Mouse (Mus musculus): ENCODE measurements around the gene Cct5. TPM values are rescaled to one million over a fixed set of nuclear protein-coding genes. Genes with fewer than 3 reads are reported as not detected.
"Not testable (repeated sequence)": the region's sequence is repeated elsewhere in the genome, so short reads cannot be mapped to it uniquely, and the experiment has no call there.

Cct5 gene
- polyA plus RNA-seq, 1 experiment from 2014 or later, result 454 TPM

GRCm38 (mm10) chr15:31581086-31581485 lies 20.5 kb downstream of the Cct5 start:
- WGBS, result 89% methylated on average over 2 of the region's 2 CpGs

GRCm38 (mm10) chr15:31576076-31576475 lies 25.5 kb downstream of the Cct5 start:
- no peak for ATAC-seq (ENCODE audit: insufficient number of reproducible peaks, low FRiP score, low TSS enrichment, low read depth)
- no peak overlapping the region for H3K27ac ChIP-seq (replicated peaks)

More at GRCm38 (mm10) chr15:31581086-31581485, 20.5 kb downstream of the Cct5 start:
- ATAC-seq (ENCODE audit: insufficient number of reproducible peaks, low FRiP score, low TSS enrichment, low read depth); H3K27me3 ChIP-seq; H3K4me2 ChIP-seq (replicated peaks); H3K27ac ChIP-seq (replicated peaks); H3K36me3 ChIP-seq; H3K9ac ChIP-seq; H3K4me1 ChIP-seq; H3K9me3 ChIP-seq (replicated peaks); H3K4me3 ChIP-seq (replicated peaks): not testable (repeated sequence)

GRCm38 (mm10) chr15:31573692-31574091 lies 27.9 kb downstream of the Cct5 start:
- Histone ChIP-seq H3K4me1 (peaks cover 36% of the 10 kb centered on the region), H3K27me3 (no peaks in the 10 kb centered on the region), H3K9ac (no peak overlapping the region), H3K4me2 (replicated peaks) (no peak overlapping the region), H3K4me3 (replicated peaks) (no peak overlapping the region), H3K9me3 (replicated peaks) (no peaks in the 10 kb centered on the region), H3K36me3 (no peaks in the 10 kb centered on the region), H3K27ac (replicated peaks) (no peak overlapping the region)
- no peak for ATAC-seq (ENCODE audit: insufficient number of reproducible peaks, low FRiP score, low TSS enrichment, low read depth)

More at GRCm38 (mm10) chr15:31576076-31576475, 25.5 kb downstream of the Cct5 start:
- Histone ChIP-seq H3K4me3 (replicated peaks) (no peak overlapping the region), H3K4me1 (peaks cover 16% of the 10 kb centered on the region), H3K4me2 (replicated peaks) (no peak overlapping the region), H3K9ac (no peak overlapping the region), H3K36me3 (no peaks in the 10 kb centered on the region), H3K27me3 (no peaks in the 10 kb centered on the region), H3K9me3 (replicated peaks) (no peaks in the 10 kb centered on the region)
- WGBS, result 68% methylated on average over 5 of the region's 5 CpGs

- H3K4me2 ChIP-seq (replicated peaks), result no peak overlapping the region
- H3K36me3 ChIP-seq, result no peaks in the 10 kb centered on the region
- no peak for ATAC-seq (ENCODE audit: insufficient number of reproducible peaks, low FRiP score, low TSS enrichment, low read depth)
- 86% methylated on average over 4 of the region's 4 CpGs for whole genome bisulfite sequencing
- H3K9ac ChIP-seq, result no peak overlapping the region
- H3K9me3 ChIP-seq (replicated peaks), result no peaks in the 10 kb centered on the region
- H3K4me3 ChIP-seq (replicated peaks), result no peak overlapping the region
- H3K4me1 ChIP-seq, result peaks cover 40% of the 10 kb centered on the region
- no peaks in the 10 kb centered on the region for H3K27me3 ChIP-seq
- H3K27ac ChIP-seq (replicated peaks), result no peak overlapping the region
These were observed 28.3 kb downstream of the Cct5 start for GRCm38 (mm10) chr15:31573287-31573686.

GRCm38 (mm10) chr15:31571906-31572722 lies 29.5 kb downstream of the Cct5 start:
- H3K27ac ChIP-seq (replicated peaks), result peak overlapping the region; percentile 73
- H3K4me3 ChIP-seq (replicated peaks), result no peak overlapping the region
- 50% methylated on average over 16 of the region's 16 CpGs for WGBS
- peaks cover 43% of the 10 kb centered on the region for H3K4me1 ChIP-seq
- H3K36me3 ChIP-seq, result no peaks in the 10 kb centered on the region
- H3K9ac ChIP-seq, result no peak overlapping the region
- peak; percentile 74 for ATAC-seq (ENCODE audit: insufficient number of reproducible peaks, low FRiP score, low TSS enrichment, low read depth)
- no peaks in the 10 kb centered on the region for H3K9me3 ChIP-seq (replicated peaks)
- 0 out of 2 replicates have a peak overlapping the region, but pooled peaks have one; percentile 6 for H3K4me2 ChIP-seq (replicated peaks)
- H3K27me3 ChIP-seq, result no peaks in the 10 kb centered on the region

GRCm38 (mm10) chr15:31570959-31571358 lies 30.6 kb downstream of the Cct5 start:
- no peak overlapping the region for H3K27ac ChIP-seq (replicated peaks)
- no peaks in the 10 kb centered on the region for H3K9me3 ChIP-seq (replicated peaks)
- H3K9ac ChIP-seq, result no peak overlapping the region
- no peak overlapping the region for H3K4me2 ChIP-seq (replicated peaks)
- 85% methylated on average over 8 of the region's 8 CpGs for WGBS
- no peak overlapping the region for H3K4me3 ChIP-seq (replicated peaks)
- no peak for ATAC-seq (ENCODE audit: insufficient number of reproducible peaks, low FRiP score, low TSS enrichment, low read depth)
- peaks cover 43% of the 10 kb centered on the region for H3K4me1 ChIP-seq
- no peaks in the 10 kb centered on the region for H3K36me3 ChIP-seq
- H3K27me3 ChIP-seq, result no peaks in the 10 kb centered on the region

GRCm38 (mm10) chr15:31569325-31570022 lies 32.1 kb downstream of the Cct5 start:
- H3K9me3 ChIP-seq (replicated peaks), result no peaks in the 10 kb centered on the region
- ATAC-seq (ENCODE audit: insufficient number of reproducible peaks, low FRiP score, low TSS enrichment, low read depth), result no peak
- H3K27ac ChIP-seq (replicated peaks), result no peak overlapping the region
- WGBS, result 41% methylated on average over 9 of the region's 9 CpGs
- peaks cover 43% of the 10 kb centered on the region for H3K4me1 ChIP-seq
- no peaks in the 10 kb centered on the region for H3K36me3 ChIP-seq
- no peaks in the 10 kb centered on the region for H3K27me3 ChIP-seq
- no peak overlapping the region for H3K4me3 ChIP-seq (replicated peaks)
- no peak overlapping the region for H3K9ac ChIP-seq
- no peak overlapping the region for H3K4me2 ChIP-seq (replicated peaks)

GRCm38 (mm10) chr15:31568581-31568996 lies 33.0 kb downstream of the Cct5 start:
- WGBS, result 21% methylated on average over 12 of the region's 12 CpGs
- Histone ChIP-seq H3K27me3 (no peaks in the 10 kb centered on the region), H3K36me3 (no peaks in the 10 kb centered on the region), H3K9me3 (replicated peaks) (no peaks in the 10 kb centered on the region), H3K4me2 (replicated peaks) (peak overlapping the region; percentile 11), H3K4me3 (replicated peaks) (no peak overlapping the region), H3K9ac (no peak overlapping the region), H3K27ac (replicated peaks) (peak overlapping the region; percentile 22), H3K4me1 (peaks cover 49% of the 10 kb centered on the region)
- peak; percentile 36; the same call in 1 of the 2 replicates for ATAC-seq (ENCODE audit: insufficient number of reproducible peaks, low FRiP score, low TSS enrichment, low read depth)

GRCm38 (mm10) chr15:31567431-31567830 lies 34.2 kb downstream of the Cct5 start:
- Histone ChIP-seq H3K4me1 (peaks cover 46% of the 10 kb centered on the region), H3K27me3 (no peaks in the 10 kb centered on the region), H3K27ac (replicated peaks) (no peak overlapping the region), H3K9ac (no peak overlapping the region), H3K4me3 (replicated peaks) (no peak overlapping the region), H3K4me2 (replicated peaks) (no peak overlapping the region), H3K36me3 (no peaks in the 10 kb centered on the region), H3K9me3 (replicated peaks) (no peaks in the 10 kb centered on the region)
- ATAC-seq (ENCODE audit: insufficient number of reproducible peaks, low FRiP score, low TSS enrichment, low read depth), result no peak
- 71% methylated on average over 7 of the region's 7 CpGs for WGBS

- Histone ChIP-seq H3K36me3 (no peaks in the 10 kb centered on the region), H3K4me3 (replicated peaks) (no peak overlapping the region), H3K4me1 (peaks cover 30% of the 10 kb centered on the region), H3K9ac (no peak overlapping the region), H3K9me3 (replicated peaks) (no peaks in the 10 kb centered on the region), H3K27ac (replicated peaks) (no peak overlapping the region), H3K27me3 (no peaks in the 10 kb centered on the region), H3K4me2 (replicated peaks) (no peak overlapping the region)
- WGBS, result 51% methylated on average over 1 of the region's 1 CpGs
- ATAC-seq (ENCODE audit: insufficient number of reproducible peaks, low FRiP score, low TSS enrichment, low read depth), result no peak
These were observed 35.8 kb downstream of the Cct5 start for GRCm38 (mm10) chr15:31565786-31566185.

GRCm38 (mm10) chr15:31565184-31565583 lies 36.4 kb downstream of the Cct5 start, which contains the start of gene Cmbl:
Gene Cmbl (plus strand): TSS chr15:31565389.
- no peak within 1 kb of the TSS for H3K4me2 ChIP-seq (replicated peaks)
- WGBS, result 68% methylated on average over 5 of the region's 5 CpGs
- H3K4me3 ChIP-seq (replicated peaks), result no peak within 1 kb of the TSS
- no peaks in the 10 kb centered on the region for H3K36me3 ChIP-seq
- H3K27ac ChIP-seq (replicated peaks), result no peak within 1 kb of the TSS
- no peaks in the 10 kb centered on the region for H3K27me3 ChIP-seq
- no peak within 1 kb of the TSS for H3K9ac ChIP-seq
- ATAC-seq (ENCODE audit: insufficient number of reproducible peaks, low FRiP score, low TSS enrichment, low read depth), result no peak
- H3K9me3 ChIP-seq (replicated peaks), result no peaks in the 10 kb centered on the region
- peaks cover 24% of the 10 kb centered on the region for H3K4me1 ChIP-seq
